Mouse (Mus musculus) intestine, postnatal 0 days (tissue): Measurements from ENCODE around the gene Vps37d. TPM values are rescaled to one million over a fixed set of nuclear protein-coding genes. Genes with fewer than 3 reads are reported as not detected.
"Not testable (repeated sequence)": the region's sequence is repeated elsewhere in the genome, so short reads cannot be mapped to it uniquely, and the experiment has no call there.

Source experiments
- ATAC-seq: fragments of 200-750 bp; cut with Nextera tagmentation; 2 replicates; pipeline ENCODE4 v1.8.0; 2017; ENCODE audit warnings: mild to moderate bottlenecking, moderate TSS enrichment, moderate library complexity
- H3K27ac ChIP-seq: fragments of 300-500 bp; sonication (generic); 2 replicates; pipeline ENCODE4 v1.5.1; 2014; ENCODE audit warnings: mild to moderate bottlenecking, low read depth, low read length, moderate library complexity
- H3K27me3 ChIP-seq: fragments of 300-500 bp; sonication (generic); replicated peaks from 2 replicates; pipeline ENCODE4 v1.6.1; 2014; ENCODE audit warnings: low read length, mixed read lengths; ENCODE audit not compliant: control insufficient read depth, insufficient read depth
- H3K36me3 ChIP-seq: fragments of 300-500 bp; sonication (generic); 2 replicates; pipeline ENCODE4 v1.6.1; 2014; ENCODE audit warnings: mild to moderate bottlenecking, moderate library complexity; ENCODE audit not compliant: control insufficient read depth, insufficient read depth
- H3K4me1 ChIP-seq: fragments of 300-500 bp; sonication (generic); replicated peaks from 2 replicates; pipeline ENCODE4 v1.6.1; 2014; ENCODE audit warnings: antibody characterized with exemption, low read length, mixed read lengths; ENCODE audit not compliant: control insufficient read depth, insufficient read depth
- H3K4me2 ChIP-seq: fragments of 300-500 bp; sonication (generic); replicated peaks from 2 replicates; pipeline ENCODE4 v1.6.1; 2014; ENCODE audit warnings: low read depth, mild to moderate bottlenecking, moderate library complexity
- H3K4me3 ChIP-seq: fragments of 300-500 bp; sonication (generic); 2 replicates; pipeline ENCODE4 v1.5.1; 2014; ENCODE audit warnings: low read depth, low read length
- H3K9ac ChIP-seq: fragments of 300-500 bp; sonication (generic); 2 replicates; pipeline ENCODE4 v1.6.1; 2014; ENCODE audit warnings: mild to moderate bottlenecking, low read depth, low read length
- H3K9me3 ChIP-seq: fragments of 300-500 bp; sonication (generic); 2 replicates; pipeline ENCODE4 v1.6.1; 2016; ENCODE audit warnings: mixed run types; ENCODE audit not compliant: control insufficient read depth
- CTCF ChIP-seq: sonication (generic); IDR thresholded peaks from 2 replicates; pipeline ENCODE4 v1.5.1; 2016; ENCODE audit warnings: low read depth, mild to moderate bottlenecking, control low read depth, antibody characterized with exemption, moderate library complexity
- WGBS: fragments of 180-500 bp; shearing (Covaris S2); extraction: QIAGEN DNeasy Blood & Tissue Kit; methylation state at CpG from one replicate; pipeline ENCODE4 v1.1.7; 2014; 5-methylcytosine and 5-hydroxymethylcytosine counted together
- polyA plus RNA-seq: library from polyadenylated mRNA; unstranded; fragments of >200 nt; fragmentation: Nextera tagmentation; extraction: Ambion mirVana; gene quantifications from 2 replicates; pipeline ENCODE4 v1.2.1, GENCODE M21; 2015

Vps37d gene
- polyA plus RNA-seq, 1 experiment from 2014 or later, result 2.9 TPM

DNA sequence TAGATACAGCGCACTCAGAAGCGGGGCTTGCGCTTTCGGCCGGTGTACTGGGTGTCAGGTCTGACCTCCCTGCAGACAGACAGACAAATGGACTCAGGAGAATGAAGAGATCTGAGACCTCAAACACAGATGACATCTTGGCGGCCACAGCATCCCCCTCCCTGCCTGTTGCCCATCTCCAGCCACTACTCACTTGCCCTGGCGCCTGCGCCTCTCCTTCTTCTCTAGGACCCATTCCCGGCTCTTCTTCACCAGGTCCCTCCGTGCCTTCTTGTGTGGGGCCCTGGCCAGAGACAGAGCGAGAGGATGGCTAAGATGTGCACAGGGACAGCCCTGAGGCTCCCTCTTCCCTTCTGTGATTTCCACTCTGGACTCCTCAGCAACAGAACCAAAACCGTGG lies 24.7 kb downstream of the Vps37d start:
- no peaks in the 10 kb centered on the region for H3K4me1 ChIP-seq
- no peak for TF ChIP-seq CTCF
- no peak overlapping the region for H3K4me3 ChIP-seq
- no peak for ATAC-seq
- no peaks in the 10 kb centered on the region for H3K27me3 ChIP-seq
- peaks cover 65% of the 10 kb centered on the region for H3K36me3 ChIP-seq
- 88% methylated on average over 12 of the region's 12 CpGs for WGBS
- no peaks in the 10 kb centered on the region for H3K9me3 ChIP-seq
- no peak overlapping the region for H3K27ac ChIP-seq
- H3K9ac ChIP-seq, result no peak overlapping the region
- no peak overlapping the region for H3K4me2 ChIP-seq

- H3K4me3 ChIP-seq, H3K9ac ChIP-seq, H3K27ac ChIP-seq, H3K9me3 ChIP-seq, H3K4me2 ChIP-seq, H3K4me1 ChIP-seq, ATAC-seq, H3K27me3 ChIP-seq: not testable (repeated sequence)
- WGBS, result 92% methylated on average over 5 of the region's 6 CpGs
- peaks cover 56% of the 10 kb centered on the region for H3K36me3 ChIP-seq
These were observed 28.8 kb downstream of the Vps37d start for GRCm38 (mm10) chr5:135049268-135049667.

DNA sequence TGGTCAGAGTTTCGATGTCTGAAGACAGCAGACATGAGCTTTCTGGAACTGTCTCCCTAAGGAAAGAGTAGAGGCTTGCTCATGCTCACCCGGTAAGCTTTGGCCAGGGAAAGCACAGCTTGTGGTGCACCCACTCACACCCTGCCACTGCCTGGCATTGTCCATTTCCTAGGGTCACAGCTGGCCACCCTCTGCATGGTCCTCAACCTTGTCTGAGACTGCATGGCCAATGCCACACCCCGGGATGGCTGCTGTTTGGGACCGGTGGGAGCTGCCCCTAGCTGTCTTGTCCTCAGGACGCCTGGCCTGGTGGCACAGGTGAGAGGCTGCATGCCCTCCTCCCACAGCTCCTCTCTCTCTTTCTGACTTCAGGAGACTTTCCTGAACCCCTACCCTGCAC lies 29.5 kb downstream of the Vps37d start:
- WGBS, result 88% methylated on average over 5 of the region's 5 CpGs
- Histone ChIP-seq H3K4me2 (no peak overlapping the region), H3K27ac (no peak overlapping the region), H3K36me3 (peaks cover 57% of the 10 kb centered on the region), H3K9ac (no peak overlapping the region), H3K4me3 (no peak overlapping the region), H3K4me1 (no peaks in the 10 kb centered on the region), H3K27me3 (no peaks in the 10 kb centered on the region), H3K9me3 (no peaks in the 10 kb centered on the region)
- no peak for TF ChIP-seq CTCF
- no peak for ATAC-seq

- Histone ChIP-seq H3K27ac (no peak overlapping the region), H3K4me1 (no peaks in the 10 kb centered on the region), H3K4me2 (no peak overlapping the region), H3K4me3 (no peak overlapping the region), H3K9me3 (no peaks in the 10 kb centered on the region), H3K9ac (no peak overlapping the region), H3K36me3 (peaks cover 46% of the 10 kb centered on the region), H3K27me3 (no peaks in the 10 kb centered on the region)
- WGBS, result 95% methylated on average over 3 of the region's 3 CpGs
- no peak for ATAC-seq
- TF ChIP-seq CTCF, result no peak
These were observed 33.5 kb downstream of the Vps37d start for GRCm38 (mm10) chr5:135044575-135044974.

DNA sequence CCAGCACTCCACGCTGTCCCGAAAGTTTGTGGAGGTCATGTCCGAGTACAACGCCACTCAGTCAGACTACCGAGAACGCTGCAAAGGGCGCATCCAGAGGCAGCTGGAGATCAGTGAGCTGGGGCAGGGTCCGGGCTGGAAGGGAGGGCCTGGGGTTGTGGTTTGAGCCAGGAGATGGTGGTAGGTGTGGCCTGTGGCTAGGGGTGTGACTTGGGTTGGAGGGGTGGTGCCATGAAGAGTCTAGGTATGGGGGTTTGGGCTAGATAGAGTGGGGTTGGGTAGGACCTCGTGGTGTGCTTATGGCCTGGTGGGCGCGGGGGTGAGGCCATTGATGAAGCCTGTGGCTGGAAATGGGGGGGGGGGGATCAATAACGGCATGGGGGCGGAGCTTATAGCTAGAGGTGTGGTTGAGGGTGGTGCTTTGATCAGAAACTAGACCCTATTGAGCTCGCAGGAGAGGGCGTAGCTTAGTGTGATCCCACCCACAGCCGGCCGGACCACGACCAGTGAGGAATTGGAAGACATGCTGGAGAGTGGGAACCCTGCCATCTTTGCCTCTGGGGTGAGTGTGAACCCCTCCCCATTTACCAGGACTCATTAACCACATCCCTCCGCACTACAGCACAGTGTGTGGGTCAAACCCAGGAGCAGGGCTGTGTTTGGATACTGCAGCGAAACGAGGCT lies 35.8 kb downstream of the Vps37d start:
- Histone ChIP-seq H3K27me3 (no peaks in the 10 kb centered on the region), H3K4me1 (no peaks in the 10 kb centered on the region), H3K27ac (no peak overlapping the region), H3K9ac (no peak overlapping the region), H3K4me2 (no peak overlapping the region), H3K9me3 (no peaks in the 10 kb centered on the region), H3K4me3 (no peak overlapping the region), H3K36me3 (peaks cover 42% of the 10 kb centered on the region)
- 56% methylated on average over 20 of the region's 21 CpGs for WGBS
- ATAC-seq, result no peak; the same call in 1 of the 2 replicates
- no peak for TF ChIP-seq CTCF

GRCm38 (mm10) chr5:135040777-135041176 lies 37.3 kb downstream of the Vps37d start:
- Histone ChIP-seq H3K9ac (no peak overlapping the region), H3K4me1 (no peaks in the 10 kb centered on the region)

More at GRCm38 (mm10) chr5:135040777-135041176, 37.3 kb downstream of the Vps37d start:
- H3K9me3 ChIP-seq, result no peaks in the 10 kb centered on the region
- no peaks in the 10 kb centered on the region for H3K27me3 ChIP-seq
- peaks cover 39% of the 10 kb centered on the region for H3K36me3 ChIP-seq
- no peak overlapping the region for H3K4me2 ChIP-seq
- H3K4me3 ChIP-seq, result no peak overlapping the region
- WGBS, result 43% methylated on average over 11 of the region's 11 CpGs
- H3K27ac ChIP-seq, result no peak overlapping the region
- no peak for ATAC-seq
- no peak for TF ChIP-seq CTCF
